Mouse (Mus musculus) ovary, postnatal 36 days (tissue): ENCODE measurements at regions not wholly inside any gene's neighbourhood (a gene's known extent, or its start where the extent isn't known, plus 50 kb on each side); places are given as distances from the start of the nearest gene placed in this dataset.

Source experiments
- DNase-seq: peaks from one replicate; pipeline ENCODE4 v3.0.0; 2022; ENCODE audit warnings: low spot score, mixed read lengths

DNA sequence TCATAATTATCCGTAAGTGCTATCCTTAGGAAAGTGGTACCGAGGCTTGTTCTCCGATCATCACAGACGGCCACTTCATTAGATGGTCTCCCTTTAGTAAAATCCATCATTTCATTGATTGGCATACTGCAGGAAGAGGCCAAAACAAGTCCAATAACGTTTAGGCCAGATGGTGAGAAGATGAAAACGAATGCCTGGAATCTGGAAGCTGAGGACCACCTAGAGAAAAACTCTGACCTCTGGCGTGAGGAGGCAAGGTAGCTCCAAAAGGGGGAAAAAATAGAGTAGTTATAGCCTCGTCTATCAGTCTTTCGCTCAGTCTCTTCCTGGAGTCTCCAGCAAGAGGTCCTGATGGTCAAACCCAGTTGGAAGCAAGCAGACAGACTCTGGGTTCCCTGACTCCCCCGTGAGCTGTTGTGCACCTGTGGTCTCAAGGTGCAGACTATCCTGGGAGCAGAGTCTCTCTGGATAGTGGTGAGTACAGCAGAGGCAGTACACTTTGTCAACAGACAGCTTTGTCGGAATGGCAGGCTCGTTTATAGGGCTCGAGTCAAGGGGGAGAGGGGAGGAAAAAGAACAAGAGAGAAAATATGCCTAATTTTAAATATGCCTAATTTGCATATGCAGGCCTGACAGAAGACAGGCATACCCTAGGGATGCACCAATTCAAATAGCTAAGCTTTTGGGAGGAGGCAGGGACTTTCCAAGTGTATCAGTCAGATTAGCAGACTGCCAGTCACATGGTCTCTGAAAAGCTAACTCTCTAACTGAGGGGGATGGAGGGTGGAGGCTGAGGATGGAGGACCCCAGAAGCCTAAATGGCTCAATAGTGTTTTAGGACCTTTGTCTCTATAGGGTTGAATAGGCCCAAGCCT is 73.0 kb upstream of the Atp2b1 start:
- no peak for DNase-seq

DNA sequence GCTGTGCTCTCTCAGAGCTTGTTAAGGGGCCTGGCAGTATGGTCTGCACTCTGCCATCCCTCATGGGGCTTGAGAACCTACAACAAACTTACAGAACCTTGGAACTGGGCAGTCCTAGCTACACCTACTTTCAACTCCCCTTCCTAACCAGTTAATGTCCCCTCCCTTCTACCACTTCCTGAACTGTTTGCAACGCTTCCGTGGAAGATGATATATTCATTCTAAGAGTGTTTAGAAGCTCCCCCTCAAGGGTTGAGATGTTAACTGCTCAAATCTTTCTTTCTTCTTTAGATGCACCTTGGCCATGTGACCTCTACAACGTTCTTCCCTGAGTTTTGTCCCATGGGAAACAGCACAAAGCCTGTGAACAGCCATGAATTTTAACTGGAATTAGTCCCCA is 72.3 kb upstream of the Atp2b1 start:
- no peak for DNase-seq

DNA sequence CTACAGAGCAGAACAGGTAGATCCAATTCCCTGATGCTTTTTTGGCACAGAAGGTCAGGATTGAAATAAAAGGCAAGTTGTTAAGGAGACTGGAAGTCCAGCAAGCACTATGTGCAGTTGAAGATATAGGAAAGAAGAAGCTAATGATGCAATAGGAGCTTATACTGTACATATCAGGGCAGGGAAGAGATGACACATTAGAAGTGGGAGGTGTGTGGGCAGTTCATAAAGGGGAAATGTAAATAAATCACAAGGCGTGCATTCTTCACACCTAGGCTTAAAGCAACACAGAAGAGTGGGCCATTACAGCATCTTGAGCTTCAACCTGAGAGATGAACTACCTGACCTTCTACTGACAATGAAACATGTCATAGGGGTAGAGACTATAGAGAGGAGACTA is 71.5 kb upstream of the Atp2b1 start:
- DNase-seq, result no peak

DNA sequence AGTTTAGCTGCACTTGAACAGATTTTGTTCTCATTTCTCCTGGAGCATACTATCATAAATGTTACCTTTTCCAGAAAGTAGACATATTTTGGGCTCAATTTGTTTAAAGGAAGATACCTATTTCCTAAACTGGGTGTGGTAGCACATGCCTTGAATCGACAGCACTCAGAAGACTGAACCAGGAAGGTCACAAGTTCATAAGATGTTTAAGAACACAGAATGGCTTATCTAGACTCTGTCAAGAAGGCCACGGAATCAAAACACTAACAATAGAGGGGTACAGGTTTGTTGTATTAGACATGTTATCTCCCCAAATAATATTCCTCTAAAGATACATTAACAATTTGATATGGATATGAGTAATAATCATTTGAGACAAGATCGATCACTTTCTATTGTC is 64.4 kb upstream of the Atp2b1 start:
- no peak for DNase-seq

DNA sequence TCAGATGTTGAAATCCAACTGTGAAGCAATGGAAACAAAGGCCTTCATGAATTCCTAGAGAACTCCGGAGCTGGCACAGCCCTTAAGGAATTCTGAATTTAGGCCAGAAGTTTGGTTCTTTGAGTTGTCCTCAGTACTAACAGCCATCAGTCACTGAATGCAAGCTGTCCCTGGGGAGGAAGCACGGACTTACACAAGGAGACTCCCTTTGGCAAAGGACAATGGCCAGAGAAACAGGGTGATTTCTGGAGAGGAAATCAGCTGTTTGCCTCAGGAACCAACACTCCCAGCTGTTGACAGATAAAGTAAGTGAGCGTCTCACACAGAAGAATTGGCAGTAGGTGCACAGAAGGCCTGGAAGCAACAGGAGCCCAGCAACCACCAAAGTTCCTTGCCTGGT is 56.8 kb upstream of the Atp2b1 start:
- peak; percentile 8 for DNase-seq

DNA sequence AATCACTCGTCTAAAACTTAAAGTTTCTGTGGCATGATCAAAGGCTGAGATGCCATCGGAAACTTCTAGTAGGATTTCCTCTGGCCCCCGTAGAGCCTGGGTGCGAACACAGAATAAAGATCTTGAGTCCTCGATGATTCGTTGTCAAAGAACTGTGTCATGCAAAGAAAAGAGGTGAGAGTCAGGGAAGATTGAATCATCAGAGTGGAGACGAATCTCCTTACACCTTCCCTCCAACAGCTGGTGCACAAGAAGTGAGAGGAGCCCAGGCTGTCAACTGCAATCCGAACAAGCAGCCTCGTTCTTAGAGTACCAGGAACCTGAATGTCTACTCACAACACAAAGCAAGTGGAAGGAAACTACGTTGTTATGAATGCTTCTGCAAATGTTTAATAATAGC is 52.7 kb upstream of the Atp2b1 start:
- DNase-seq, result no peak

DNA sequence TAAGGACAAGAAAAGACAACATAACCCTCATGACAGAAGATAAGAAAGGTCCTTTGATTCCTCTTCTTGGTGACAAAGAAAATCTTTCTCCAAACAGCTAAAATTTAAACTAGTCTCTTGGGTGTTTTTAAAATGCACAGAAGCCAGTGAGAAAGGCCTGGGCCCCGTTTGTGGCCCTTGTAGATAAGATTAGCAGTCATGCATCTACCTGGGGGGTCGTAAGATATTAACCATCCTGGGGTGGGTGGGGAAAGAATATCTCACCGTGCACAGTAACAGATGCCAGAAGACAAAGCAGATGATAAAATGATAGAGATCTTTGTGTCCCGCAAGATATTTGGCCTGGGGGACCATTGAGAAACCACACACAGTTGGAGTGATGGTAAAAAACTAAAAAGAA is 51.5 kb upstream of the Atp2b1 start:
- DNase-seq, result no peak

DNA sequence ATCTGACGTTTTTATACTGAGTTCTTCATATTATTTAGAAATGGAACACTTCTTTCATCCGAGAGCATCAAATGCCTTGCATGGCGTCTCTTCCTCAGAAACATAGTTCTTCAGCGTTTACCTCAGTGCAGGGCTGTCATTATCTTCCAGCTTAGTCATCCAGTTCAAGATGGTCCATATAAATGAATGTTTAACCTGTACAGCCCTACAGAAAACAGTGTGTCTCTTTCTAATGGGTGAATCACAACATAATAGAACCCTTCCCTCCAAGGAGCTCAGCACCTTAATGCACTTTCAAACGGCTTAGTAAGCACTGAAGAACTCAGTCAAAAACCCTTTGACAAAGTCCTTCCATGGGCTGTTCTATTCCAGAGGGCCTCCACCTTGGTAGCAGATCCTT is 49.8 kb upstream of the Atp2b1 start:
- no peak for DNase-seq
